Mouse (Mus musculus): ENCODE measurements around the gene Il27ra. TPM values are rescaled to one million over a fixed set of nuclear protein-coding genes. Genes with fewer than 3 reads are reported as not detected.

Il27ra gene
- polyA plus RNA-seq, 1 experiment = 0.33 TPM

- TF ChIP-seq POLR2A (IDR thresholded peaks at IDR 0.05; ENCODE audit: extremely low read depth, insufficient read depth, low read length) (no peak), CTCF (IDR thresholded peaks at IDR 0.05; ENCODE audit: extremely low read depth, insufficient read depth, low read length) (no peak)
- no peak overlapping the region for H3K27ac ChIP-seq (ENCODE audit: insufficient read depth, low read length)
- peaks cover 6% of the 10 kb centered on the region for H3K4me1 ChIP-seq (ENCODE audit: control insufficient read depth, insufficient read depth, low read length)
- no peak overlapping the region for H3K4me3 ChIP-seq (ENCODE audit: insufficient read depth, low read length)
Observed at GRCm38 (mm10) chr8:84076412-84076811, 34.0 kb upstream of the Il27ra start.

- H3K4me1 ChIP-seq (ENCODE audit: control insufficient read depth, insufficient read depth, low read length) = peaks cover 24% of the 10 kb centered on the region
- H3K4me3 ChIP-seq (ENCODE audit: insufficient read depth, low read length) = peak overlapping the region; percentile 25; the same call in 1 of the 2 replicates
- no peak for TF ChIP-seq POLR2A (IDR thresholded peaks at IDR 0.05; ENCODE audit: extremely low read depth, insufficient read depth, low read length)
- TF ChIP-seq CTCF (IDR thresholded peaks at IDR 0.05; ENCODE audit: extremely low read depth, insufficient read depth, low read length) = no peak
- H3K27ac ChIP-seq (ENCODE audit: insufficient read depth, low read length) = peak overlapping the region; percentile 20; the same call in 1 of the 2 replicates
Observed at GRCm38 (mm10) chr8:84073230-84073976, 31.0 kb upstream of the Il27ra start.

- no peak for TF ChIP-seq CTCF (IDR thresholded peaks at IDR 0.05; ENCODE audit: extremely low read depth, insufficient read depth, low read length)
- TF ChIP-seq POLR2A (IDR thresholded peaks at IDR 0.05; ENCODE audit: extremely low read depth, insufficient read depth, low read length) = no peak
- H3K4me3 ChIP-seq (ENCODE audit: insufficient read depth, low read length) = no peak overlapping the region
- peaks cover 24% of the 10 kb centered on the region for H3K4me1 ChIP-seq (ENCODE audit: control insufficient read depth, insufficient read depth, low read length)
- no peak overlapping the region; the same call in 1 of the 2 replicates for H3K27ac ChIP-seq (ENCODE audit: insufficient read depth, low read length)
Observed at GRCm38 (mm10) chr8:84072321-84072720, 29.9 kb upstream of the Il27ra start.

- H3K27ac ChIP-seq (ENCODE audit: insufficient read depth, low read length) = no peak overlapping the region
- H3K4me3 ChIP-seq (ENCODE audit: insufficient read depth, low read length) = no peak overlapping the region
- TF ChIP-seq POLR2A (IDR thresholded peaks at IDR 0.05; ENCODE audit: extremely low read depth, insufficient read depth, low read length) (no peak), CTCF (IDR thresholded peaks at IDR 0.05; ENCODE audit: extremely low read depth, insufficient read depth, low read length) (no peak)
- H3K4me1 ChIP-seq (ENCODE audit: control insufficient read depth, insufficient read depth, low read length) = peaks cover 24% of the 10 kb centered on the region
Observed at GRCm38 (mm10) chr8:84071921-84072320, 29.5 kb upstream of the Il27ra start.

- Histone ChIP-seq H3K4me3 (ENCODE audit: insufficient read depth, low read length) (no peak overlapping the region), H3K4me1 (ENCODE audit: control insufficient read depth, insufficient read depth, low read length) (peaks cover 24% of the 10 kb centered on the region), H3K27ac (ENCODE audit: insufficient read depth, low read length) (no peak overlapping the region)
- TF ChIP-seq POLR2A (IDR thresholded peaks at IDR 0.05; ENCODE audit: extremely low read depth, insufficient read depth, low read length) (0 out of 2 replicates have a peak, but pooled peaks have one; percentile 27), CTCF (IDR thresholded peaks at IDR 0.05; ENCODE audit: extremely low read depth, insufficient read depth, low read length) (no peak)
Observed at GRCm38 (mm10) chr8:84070667-84071066, 28.3 kb upstream of the Il27ra start.

- no peak for TF ChIP-seq CTCF (IDR thresholded peaks at IDR 0.05; ENCODE audit: extremely low read depth, insufficient read depth, low read length)
- TF ChIP-seq POLR2A (IDR thresholded peaks at IDR 0.05; ENCODE audit: extremely low read depth, insufficient read depth, low read length) = no peak
- Histone ChIP-seq H3K27ac (ENCODE audit: insufficient read depth, low read length) (peak overlapping the region; percentile 17; the same call in 1 of the 2 replicates), H3K4me1 (ENCODE audit: control insufficient read depth, insufficient read depth, low read length) (peaks cover 24% of the 10 kb centered on the region), H3K4me3 (ENCODE audit: insufficient read depth, low read length) (no peak overlapping the region)
Observed at GRCm38 (mm10) chr8:84070241-84070640, 27.9 kb upstream of the Il27ra start.

- Histone ChIP-seq H3K4me3 (ENCODE audit: insufficient read depth, low read length) (no peak overlapping the region), H3K27ac (ENCODE audit: insufficient read depth, low read length) (peak overlapping the region; percentile 17; the same call in 1 of the 2 replicates), H3K4me1 (ENCODE audit: control insufficient read depth, insufficient read depth, low read length) (peaks cover 24% of the 10 kb centered on the region)
- TF ChIP-seq POLR2A (IDR thresholded peaks at IDR 0.05; ENCODE audit: extremely low read depth, insufficient read depth, low read length) (no peak), CTCF (IDR thresholded peaks at IDR 0.05; ENCODE audit: extremely low read depth, insufficient read depth, low read length) (no peak)
Observed at GRCm38 (mm10) chr8:84069750-84070149, 27.4 kb upstream of the Il27ra start.

GRCm38 (mm10) chr8:84069169-84069568 lies 26.8 kb upstream of the Il27ra start:
- Histone ChIP-seq H3K4me1 (ENCODE audit: control insufficient read depth, insufficient read depth, low read length) (peaks cover 24% of the 10 kb centered on the region), H3K4me3 (ENCODE audit: insufficient read depth, low read length) (no peak overlapping the region), H3K27ac (ENCODE audit: insufficient read depth, low read length) (no peak overlapping the region)
- TF ChIP-seq POLR2A (IDR thresholded peaks at IDR 0.05; ENCODE audit: extremely low read depth, insufficient read depth, low read length) = no peak
- TF ChIP-seq CTCF (IDR thresholded peaks at IDR 0.05; ENCODE audit: extremely low read depth, insufficient read depth, low read length) = no peak

- H3K4me3 ChIP-seq (ENCODE audit: insufficient read depth, low read length) = no peak overlapping the region; the same call in 1 of the 2 replicates
- TF ChIP-seq CTCF (IDR thresholded peaks at IDR 0.05; ENCODE audit: extremely low read depth, insufficient read depth, low read length) (no peak), POLR2A (IDR thresholded peaks at IDR 0.05; ENCODE audit: extremely low read depth, insufficient read depth, low read length) (no peak)
- peaks cover 24% of the 10 kb centered on the region for H3K4me1 ChIP-seq (ENCODE audit: control insufficient read depth, insufficient read depth, low read length)
- no peak overlapping the region for H3K27ac ChIP-seq (ENCODE audit: insufficient read depth, low read length)
Observed at GRCm38 (mm10) chr8:84068316-84069035, 26.1 kb upstream of the Il27ra start.
